Mouse (Mus musculus) neural tube, embryonic 13.5 days (tissue): Measurements from ENCODE around the gene Tbc1d21. TPM values are rescaled to one million over a fixed set of nuclear protein-coding genes. Genes with fewer than 3 reads are reported as not detected.

Experiments used
- ATAC-seq: fragments of 200-750 bp; cut with Nextera tagmentation; 2 replicates; pipeline ENCODE4 v1.8.0; 2017; ENCODE audit warnings: low read depth, mild to moderate bottlenecking, moderate TSS enrichment, moderate library complexity
- H3K27ac ChIP-seq: fragments of 300-500 bp; sonication (generic); replicated peaks from 2 replicates; pipeline ENCODE4 v1.5.1; 2015; ENCODE audit warnings: moderate library complexity, mild to moderate bottlenecking, inconsistent platforms
- H3K27me3 ChIP-seq: fragments of 300-500 bp; sonication (generic); 2 replicates; pipeline ENCODE4 v1.6.1; 2015; ENCODE audit warnings: mild to moderate bottlenecking, inconsistent platforms
- H3K36me3 ChIP-seq: fragments of 300-500 bp; sonication (generic); 2 replicates; pipeline ENCODE4 v1.6.1; 2015; ENCODE audit warnings: mild to moderate bottlenecking, inconsistent platforms
- H3K4me1 ChIP-seq: fragments of 300-500 bp; sonication (generic); replicated peaks from 2 replicates; pipeline ENCODE4 v1.6.1; 2015; ENCODE audit warnings: inconsistent platforms
- H3K4me2 ChIP-seq: fragments of 300-500 bp; sonication (generic); 2 replicates; pipeline ENCODE4 v1.6.1; 2015; ENCODE audit warnings: inconsistent platforms, mild to moderate bottlenecking, moderate library complexity
- H3K4me3 ChIP-seq: fragments of 300-500 bp; sonication (generic); 2 replicates; pipeline ENCODE4 v1.5.1; 2015; ENCODE audit warnings: mild to moderate bottlenecking, inconsistent platforms
- H3K9ac ChIP-seq: fragments of 300-500 bp; sonication (generic); 2 replicates; pipeline ENCODE4 v1.6.1; 2015; ENCODE audit warnings: moderate library complexity, mild to moderate bottlenecking, inconsistent platforms
- H3K9me3 ChIP-seq: fragments of 300-500 bp; sonication (generic); 2 replicates; pipeline ENCODE4 v1.6.1; 2016; ENCODE audit warnings: inconsistent platforms
- WGBS: fragments of 180-500 bp; shearing (Covaris S2); methylation state at CpG from one replicate; pipeline ENCODE4 v1.1.7; 2015; 5-methylcytosine and 5-hydroxymethylcytosine counted together
- polyA plus RNA-seq: library from polyadenylated mRNA; unstranded; fragments of >200 nt; fragmentation: Nextera tagmentation; extraction: Ambion mirVana; gene quantifications from 2 replicates; pipeline ENCODE4 v1.2.1, GENCODE M21; 2015

The Tbc1d21 gene
- polyA plus RNA-seq, 1 experiment from 2014 or later = not detected

DNA sequence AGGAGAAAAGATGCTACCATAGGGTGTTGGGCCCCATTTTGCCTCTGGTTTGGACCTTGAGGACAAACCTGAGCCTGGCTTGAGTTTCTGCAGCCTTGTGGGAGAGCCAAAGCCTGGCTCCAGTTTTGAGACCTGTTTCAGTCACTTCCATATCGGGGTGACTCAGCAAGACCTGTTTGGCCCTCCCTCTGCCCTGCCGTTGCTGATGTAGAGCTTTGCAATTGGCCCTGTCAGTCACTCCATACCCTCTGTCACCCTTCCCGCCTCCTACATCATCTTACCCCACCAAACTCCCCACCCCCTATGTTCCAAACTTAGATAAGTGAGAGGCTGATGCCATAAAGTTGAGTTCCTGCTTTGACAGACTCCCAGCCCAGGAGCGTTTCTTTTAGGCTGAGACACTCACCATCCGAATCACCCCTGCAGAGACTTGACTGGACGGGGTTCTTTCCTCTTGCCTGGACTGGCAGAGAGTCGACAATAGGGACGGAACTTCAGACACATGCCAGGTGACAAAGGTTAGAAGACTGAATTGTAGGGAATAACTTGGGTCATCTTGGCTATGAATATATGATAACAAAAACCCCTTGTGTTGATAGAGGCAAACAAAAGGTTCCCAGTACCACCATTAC is 33.5 kb downstream of the Tbc1d21 start:
- peaks cover 9% of the 10 kb centered on the region; the same call in 1 of the 2 replicates for H3K9me3 ChIP-seq
- H3K27ac ChIP-seq = no peak overlapping the region
- no peaks in the 10 kb centered on the region for H3K27me3 ChIP-seq
- H3K4me2 ChIP-seq = no peak overlapping the region
- H3K4me3 ChIP-seq = no peak overlapping the region
- H3K9ac ChIP-seq = no peak overlapping the region
- no peak for ATAC-seq
- 76% methylated on average over 8 of the region's 8 CpGs for WGBS
- H3K4me1 ChIP-seq = 0 out of 2 replicates have a peak, but pooled peaks cover 7% of the 10 kb centered on the region
- no peaks in the 10 kb centered on the region for H3K36me3 ChIP-seq

DNA sequence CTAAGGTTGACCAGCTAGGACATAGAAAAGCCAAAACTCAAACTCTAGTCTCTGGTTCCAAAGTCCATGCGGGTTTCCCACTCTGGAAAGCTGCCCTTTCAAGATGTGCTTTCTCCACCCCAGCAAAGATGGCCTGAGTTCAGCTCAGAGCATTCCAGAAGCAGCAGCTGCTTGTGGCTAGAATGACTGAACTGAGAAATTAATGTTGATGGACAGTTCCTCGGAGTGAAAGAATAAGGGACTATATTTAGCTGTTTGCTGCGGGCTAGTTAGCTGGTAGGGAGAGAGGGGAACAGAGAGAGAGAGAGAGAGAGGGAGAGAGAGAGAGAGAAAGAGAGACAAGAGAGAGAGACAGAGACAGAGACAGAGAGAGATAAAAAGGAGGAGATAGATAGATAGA is 39.0 kb downstream of the Tbc1d21 start:
- H3K9me3 ChIP-seq = peaks cover 9% of the 10 kb centered on the region; the same call in 1 of the 2 replicates
- WGBS = 74% methylated on average over 3 of the region's 3 CpGs
- H3K4me2 ChIP-seq = no peak overlapping the region
- no peak overlapping the region for H3K9ac ChIP-seq
- no peaks in the 10 kb centered on the region for H3K36me3 ChIP-seq
- no peak overlapping the region for H3K27ac ChIP-seq
- H3K27me3 ChIP-seq = no peaks in the 10 kb centered on the region
- peaks cover 4% of the 10 kb centered on the region for H3K4me1 ChIP-seq
- ATAC-seq = no peak
- no peak overlapping the region for H3K4me3 ChIP-seq

- Histone ChIP-seq H3K4me3 (no peak overlapping the region), H3K27me3 (no peaks in the 10 kb centered on the region), H3K27ac (no peak overlapping the region), H3K4me2 (no peak overlapping the region), H3K9ac (no peak overlapping the region), H3K9me3 (peaks cover 9% of the 10 kb centered on the region; the same call in 1 of the 2 replicates), H3K36me3 (no peaks in the 10 kb centered on the region), H3K4me1 (peaks cover 8% of the 10 kb centered on the region)
- ATAC-seq = peak; percentile 89
- WGBS = 23% methylated on average over 5 of the region's 5 CpGs
Observed at GRCm38 (mm10) chr9:58330293-58330692, 40.0 kb downstream of the Tbc1d21 start.

GRCm38 (mm10) chr9:58327382-58327781 is 42.9 kb downstream of the Tbc1d21 start:
- WGBS = 42% methylated on average over 1 of the region's 1 CpGs
- H3K4me2 ChIP-seq = no peak overlapping the region
- H3K36me3 ChIP-seq = no peaks in the 10 kb centered on the region

GRCm38 (mm10) chr9:58326477-58327180 is 43.6 kb downstream of the Tbc1d21 start:
- H3K27me3 ChIP-seq = no peaks in the 10 kb centered on the region
- H3K4me3 ChIP-seq = no peak overlapping the region
- WGBS = 26% methylated on average over 4 of the region's 4 CpGs
- H3K36me3 ChIP-seq = no peaks in the 10 kb centered on the region
- H3K27ac ChIP-seq = no peak overlapping the region
- no peaks in the 10 kb centered on the region for H3K9me3 ChIP-seq
- no peak overlapping the region for H3K9ac ChIP-seq
- ATAC-seq = no peak
- no peak overlapping the region for H3K4me2 ChIP-seq
- H3K4me1 ChIP-seq = peaks cover 8% of the 10 kb centered on the region

More at GRCm38 (mm10) chr9:58327382-58327781, 42.9 kb downstream of the Tbc1d21 start:
- Histone ChIP-seq H3K4me3 (no peak overlapping the region), H3K4me1 (peaks cover 8% of the 10 kb centered on the region), H3K27me3 (no peaks in the 10 kb centered on the region), H3K27ac (no peak overlapping the region), H3K9ac (no peak overlapping the region), H3K9me3 (no peaks in the 10 kb centered on the region)
- no peak for ATAC-seq

- Histone ChIP-seq H3K9me3 (no peaks in the 10 kb centered on the region), H3K4me2 (no peak overlapping the region), H3K27me3 (no peaks in the 10 kb centered on the region), H3K4me1 (peaks cover 15% of the 10 kb centered on the region), H3K4me3 (no peak overlapping the region), H3K9ac (no peak overlapping the region), H3K36me3 (no peaks in the 10 kb centered on the region), H3K27ac (no peak overlapping the region)
- WGBS = 93% methylated on average over 3 of the region's 3 CpGs
- no peak for ATAC-seq
Observed at GRCm38 (mm10) chr9:58321681-58322080, 48.6 kb downstream of the Tbc1d21 start.

DNA sequence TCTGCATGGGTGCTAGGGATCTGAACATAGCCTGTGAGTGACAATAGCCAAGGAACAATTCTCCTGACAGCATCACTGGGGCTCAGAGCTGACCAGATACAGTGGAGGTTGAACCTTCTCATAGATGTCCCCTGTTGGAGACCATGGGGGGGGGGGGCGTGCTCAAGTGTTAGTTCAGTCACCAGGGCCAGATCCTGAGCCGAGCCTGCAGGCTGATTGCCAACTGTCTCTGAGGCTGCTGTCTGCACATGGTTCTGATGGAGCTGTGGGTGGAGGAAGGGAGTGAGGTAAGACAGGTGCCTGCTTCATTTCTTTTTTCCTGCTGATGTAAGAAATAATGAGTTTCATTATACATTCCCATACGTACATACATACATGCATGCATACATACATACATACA is 51.9 kb downstream of the Tbc1d21 start:
- peaks cover 40% of the 10 kb centered on the region for H3K4me1 ChIP-seq
- no peak overlapping the region for H3K9ac ChIP-seq
- H3K4me3 ChIP-seq = no peak overlapping the region
- no peak overlapping the region for H3K4me2 ChIP-seq
- no peak overlapping the region for H3K27ac ChIP-seq
- H3K27me3 ChIP-seq = peaks cover 8% of the 10 kb centered on the region
- WGBS = 75% methylated on average over 2 of the region's 3 CpGs
- H3K9me3 ChIP-seq = no peaks in the 10 kb centered on the region
- no peaks in the 10 kb centered on the region for H3K36me3 ChIP-seq
- ATAC-seq = no peak

DNA sequence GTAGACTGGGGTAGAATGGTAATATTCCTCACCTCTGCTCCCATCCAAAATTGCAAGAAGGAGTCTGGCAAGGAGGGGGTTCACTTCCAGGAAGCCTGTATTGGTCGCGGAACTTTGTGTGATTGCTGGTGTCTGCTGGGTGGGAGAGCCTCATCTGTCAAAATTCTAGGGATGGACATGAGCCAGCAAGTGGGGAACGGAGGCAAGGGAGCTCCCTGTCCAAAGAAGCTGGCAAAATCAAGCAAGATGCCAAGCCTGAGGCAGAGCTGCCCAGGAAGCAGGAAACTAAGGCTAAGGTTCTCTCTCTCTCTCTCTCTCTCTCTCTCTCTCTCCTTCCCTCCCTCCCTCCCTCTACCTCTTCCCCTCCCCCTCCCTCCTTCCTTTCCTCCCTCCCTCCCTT is 52.9 kb downstream of the Tbc1d21 start:
- H3K4me2 ChIP-seq = no peak overlapping the region
- no peak overlapping the region for H3K27ac ChIP-seq
- ATAC-seq = no peak
- WGBS = 78% methylated on average over 3 of the region's 3 CpGs
- peaks cover 18% of the 10 kb centered on the region for H3K27me3 ChIP-seq
- no peak overlapping the region for H3K4me3 ChIP-seq
- H3K9me3 ChIP-seq = no peaks in the 10 kb centered on the region
- H3K36me3 ChIP-seq = no peaks in the 10 kb centered on the region
- H3K4me1 ChIP-seq = peaks cover 50% of the 10 kb centered on the region
- no peak overlapping the region for H3K9ac ChIP-seq

DNA sequence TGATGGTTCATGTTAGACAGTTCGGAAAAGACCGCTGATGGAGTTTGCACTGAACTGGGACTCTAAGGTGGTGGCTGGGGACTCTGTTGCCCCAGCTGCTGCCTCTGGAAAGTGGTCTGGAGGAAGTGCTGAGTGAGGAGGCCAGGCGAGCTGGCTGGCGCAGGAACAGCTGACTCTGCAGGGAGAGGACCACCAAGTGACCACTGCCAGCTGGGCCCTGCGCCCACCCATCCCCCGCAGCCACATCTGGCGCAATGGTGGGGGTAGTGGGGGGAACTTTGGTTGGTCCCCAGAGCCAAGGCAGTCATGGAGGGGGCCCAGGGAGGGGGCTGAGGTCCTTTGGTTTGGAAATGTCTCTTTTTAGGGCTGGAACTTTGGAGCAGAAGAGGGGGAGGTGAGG is 53.5 kb downstream of the Tbc1d21 start:
- no peak overlapping the region for H3K4me2 ChIP-seq
- no peaks in the 10 kb centered on the region for H3K36me3 ChIP-seq
- WGBS = 53% methylated on average over 7 of the region's 7 CpGs
- no peak overlapping the region for H3K27ac ChIP-seq
- peaks cover 24% of the 10 kb centered on the region for H3K27me3 ChIP-seq
- no peak overlapping the region for H3K4me3 ChIP-seq
- peaks cover 56% of the 10 kb centered on the region for H3K4me1 ChIP-seq
- no peak for ATAC-seq
- no peaks in the 10 kb centered on the region for H3K9me3 ChIP-seq
- no peak overlapping the region for H3K9ac ChIP-seq

- no peak overlapping the region for H3K9ac ChIP-seq
- WGBS = 88% methylated on average over 2 of the region's 2 CpGs
- peaks cover 57% of the 10 kb centered on the region for H3K4me1 ChIP-seq
- H3K27ac ChIP-seq = peak overlapping the region; percentile 77; the same call in 1 of the 2 replicates
- ATAC-seq = no peak
- H3K36me3 ChIP-seq = no peaks in the 10 kb centered on the region
- H3K4me3 ChIP-seq = no peak overlapping the region
- H3K9me3 ChIP-seq = no peaks in the 10 kb centered on the region
- H3K4me2 ChIP-seq = no peak overlapping the region
- peaks cover 33% of the 10 kb centered on the region for H3K27me3 ChIP-seq
Observed at GRCm38 (mm10) chr9:58315850-58316249, 54.4 kb downstream of the Tbc1d21 start.

- Histone ChIP-seq H3K4me3 (no peak overlapping the region), H3K27me3 (peaks cover 40% of the 10 kb centered on the region), H3K9ac (no peak overlapping the region), H3K36me3 (no peaks in the 10 kb centered on the region), H3K27ac (peak overlapping the region; percentile 77), H3K4me2 (no peak overlapping the region), H3K4me1 (peaks cover 63% of the 10 kb centered on the region), H3K9me3 (no peaks in the 10 kb centered on the region)
- no peak for ATAC-seq
- WGBS = 36% methylated on average over 5 of the region's 5 CpGs
Observed at GRCm38 (mm10) chr9:58314682-58315360, 55.4 kb downstream of the Tbc1d21 start.

DNA sequence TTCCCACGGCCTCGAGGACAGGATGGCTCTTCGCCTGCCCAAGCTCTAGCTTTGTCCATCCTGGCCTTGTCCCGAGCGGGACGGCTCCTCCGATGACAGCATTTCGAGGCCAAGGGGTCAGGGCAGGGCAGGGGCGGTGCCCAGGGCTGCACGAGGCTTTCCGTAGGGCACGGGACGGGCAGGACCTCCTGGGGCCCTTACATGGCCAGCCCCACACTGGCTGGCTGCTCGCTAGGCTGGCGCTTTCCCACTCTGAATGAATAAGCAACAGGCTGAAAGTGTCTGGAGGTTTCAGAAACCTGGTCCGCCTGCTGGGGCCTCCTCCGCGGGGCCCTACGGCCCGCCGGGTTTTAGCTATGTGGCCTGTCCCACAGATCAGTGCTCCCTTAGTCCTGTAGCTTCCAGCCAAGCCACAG is 57.3 kb downstream of the Tbc1d21 start, which contains the start of gene Loxl1:
Loxl1 (minus strand) TSS at position 243 of the 416 bp plus-strand sequence.
- Histone ChIP-seq H3K4me2 (peak within 1 kb of the TSS; percentile 62), H3K27ac (peak within 1 kb of the TSS; percentile 46; the same call in 1 of the 2 replicates), H3K4me1 (peaks cover 77% of the 10 kb centered on the region), H3K9ac (peak within 1 kb of the TSS; percentile 65), H3K9me3 (no peaks in the 10 kb centered on the region), H3K4me3 (peak within 1 kb of the TSS; percentile 41), H3K27me3 (peaks cover 40% of the 10 kb centered on the region), H3K36me3 (no peaks in the 10 kb centered on the region)
- under 1% methylated on average over 21 of the region's 21 CpGs for WGBS
- ATAC-seq = peak; percentile 30
